Mouse (Mus musculus): ENCODE data around the gene Nrbf2. TPM values are rescaled to one million over a fixed set of nuclear protein-coding genes. Genes with fewer than 3 reads are reported as not detected.

Nrbf2 gene
- polyA plus RNA-seq, 1 experiment from 2014 or later = 38.6 TPM

GRCm38 (mm10) chr10:67311277-67311959, 26.3 kb upstream of the Nrbf2 start:
- Histone ChIP-seq H3K4me2 (no peak overlapping the region), H3K36me3 (no peaks in the 10 kb centered on the region), H3K4me1 (0 out of 2 replicates have a peak, but pooled peaks cover 3% of the 10 kb centered on the region), H3K27me3 (replicated peaks) (no peaks in the 10 kb centered on the region; the same call in 1 of the 2 replicates), H3K9me3 (replicated peaks) (no peaks in the 10 kb centered on the region), H3K9ac (replicated peaks) (no peak overlapping the region), H3K27ac (replicated peaks) (no peak overlapping the region), H3K4me3 (replicated peaks) (no peak overlapping the region)
- 28% methylated on average over 9 of the region's 9 CpGs for WGBS
- no peak for ATAC-seq (ENCODE audit: low FRiP score)

DNA sequence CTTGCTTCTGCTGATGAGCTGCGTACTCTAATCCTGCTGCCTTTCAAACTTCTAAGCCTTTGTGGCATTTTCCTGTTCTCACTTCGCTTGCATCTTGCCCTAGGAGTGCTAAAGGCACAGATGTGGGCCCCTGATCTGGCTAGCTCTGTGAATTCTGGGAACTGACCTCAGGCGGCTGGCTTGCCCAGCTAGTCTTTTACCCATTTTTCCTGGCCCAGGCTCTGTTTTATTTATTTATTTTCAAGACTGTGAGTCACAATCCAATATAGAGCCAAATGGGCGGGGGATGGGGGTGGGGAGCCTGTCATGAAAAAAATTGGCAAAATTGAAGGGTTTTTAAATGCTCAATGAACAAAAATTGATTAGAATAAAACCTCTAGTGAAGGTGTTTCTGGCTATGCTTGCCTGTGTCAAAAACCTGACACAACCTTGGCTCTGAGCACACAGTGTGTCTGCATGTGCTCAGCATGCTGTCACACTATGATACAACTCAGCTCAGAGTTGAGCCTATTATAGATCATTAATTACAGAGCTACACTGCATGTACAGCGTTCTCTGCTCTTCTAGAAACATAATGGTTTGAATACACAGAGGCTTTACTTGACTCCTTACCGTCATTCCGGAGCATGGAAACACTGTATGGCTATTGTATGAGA, 24.5 kb upstream of the Nrbf2 start:
- Histone ChIP-seq H3K27me3 (replicated peaks) (no peaks in the 10 kb centered on the region), H3K27ac (replicated peaks) (no peak overlapping the region), H3K4me1 (0 out of 2 replicates have a peak, but pooled peaks cover 3% of the 10 kb centered on the region), H3K4me2 (no peak overlapping the region), H3K4me3 (replicated peaks) (no peak overlapping the region), H3K9me3 (replicated peaks) (no peaks in the 10 kb centered on the region), H3K9ac (replicated peaks) (no peak overlapping the region), H3K36me3 (no peaks in the 10 kb centered on the region)
- 85% methylated on average over 7 of the region's 7 CpGs for WGBS
- ATAC-seq (ENCODE audit: low FRiP score) = no peak

DNA sequence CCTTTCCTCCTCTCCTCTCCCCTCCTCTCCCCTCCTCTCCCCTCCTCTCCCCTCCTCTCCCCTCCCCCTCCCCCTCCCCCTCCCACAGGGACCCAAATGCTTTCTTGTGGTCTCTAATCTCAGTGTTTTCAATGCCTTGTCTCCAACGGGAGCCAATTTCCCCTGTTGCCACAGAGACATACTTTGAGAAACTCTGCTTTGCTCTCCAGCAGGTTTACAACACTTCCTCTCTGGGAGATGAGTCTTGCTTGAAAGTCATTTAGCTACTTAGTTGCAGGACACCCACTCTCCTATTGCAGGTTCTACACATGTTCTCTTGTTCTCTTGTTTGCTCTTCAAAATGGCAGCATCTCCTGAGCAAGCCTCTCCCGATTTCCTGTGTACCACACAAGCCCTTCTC, 17.2 kb upstream of the Nrbf2 start:
- no peaks in the 10 kb centered on the region for H3K36me3 ChIP-seq
- no peak overlapping the region for H3K4me2 ChIP-seq
- no peaks in the 10 kb centered on the region for H3K27me3 ChIP-seq (replicated peaks)
- WGBS = 57% methylated on average over 2 of the region's 2 CpGs
- no peak for ATAC-seq (ENCODE audit: low FRiP score)
- H3K27ac ChIP-seq (replicated peaks) = no peak overlapping the region
- no peak overlapping the region for H3K4me3 ChIP-seq (replicated peaks)
- no peaks in the 10 kb centered on the region for H3K9me3 ChIP-seq (replicated peaks)
- H3K9ac ChIP-seq (replicated peaks) = no peak overlapping the region
- H3K4me1 ChIP-seq = peaks cover 2% of the 10 kb centered on the region; the same call in 1 of the 2 replicates

DNA sequence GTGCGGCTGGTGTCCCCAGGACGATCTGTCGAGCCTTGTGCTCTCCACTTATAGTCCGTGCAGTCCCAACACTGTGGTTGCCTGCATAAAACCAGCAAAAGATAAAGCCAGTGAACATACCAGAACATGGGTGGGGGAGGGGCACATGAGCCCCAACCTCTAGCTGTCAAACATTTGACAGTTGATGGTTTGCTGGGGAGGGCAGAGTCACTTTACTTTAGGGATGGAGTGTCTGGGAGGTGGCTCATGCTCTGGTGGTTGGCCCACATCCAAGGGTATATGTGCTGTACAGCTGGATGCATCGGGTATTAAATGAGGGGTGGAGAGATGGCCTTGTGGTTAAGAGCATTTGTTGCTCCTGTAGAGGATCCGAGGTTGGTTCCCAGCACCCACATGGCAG, 15.9 kb upstream of the Nrbf2 start:
- Histone ChIP-seq H3K4me2 (no peak overlapping the region), H3K4me3 (replicated peaks) (no peak overlapping the region)
- WGBS = 93% methylated on average over 6 of the region's 6 CpGs

DNA sequence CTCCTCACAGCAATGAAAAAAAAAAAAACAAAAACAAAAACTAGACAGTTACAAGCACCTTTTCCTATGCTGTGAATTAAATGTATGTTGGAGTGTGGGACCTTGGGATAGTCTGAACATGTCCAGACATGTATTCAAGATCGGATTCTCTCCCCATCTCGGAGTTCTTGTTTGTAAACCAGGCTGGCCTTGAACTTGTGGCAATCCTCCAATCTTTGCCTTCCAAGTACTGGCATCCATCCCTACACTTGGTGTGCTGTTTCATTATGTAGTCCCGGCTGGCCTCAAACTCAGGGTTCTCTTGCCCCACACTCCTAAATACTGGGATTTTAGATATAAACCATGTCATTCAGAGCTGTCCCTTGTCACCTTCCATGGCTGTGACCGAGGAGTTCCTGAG, 14.2 kb upstream of the Nrbf2 start:
- H3K36me3 ChIP-seq = no peaks in the 10 kb centered on the region
- H3K9me3 ChIP-seq (replicated peaks) = no peaks in the 10 kb centered on the region
- H3K27ac ChIP-seq (replicated peaks) = no peak overlapping the region
- WGBS = 82% methylated on average over 4 of the region's 4 CpGs
- peaks cover 2% of the 10 kb centered on the region; the same call in 1 of the 2 replicates for H3K4me1 ChIP-seq
- no peak for ATAC-seq (ENCODE audit: low FRiP score)
- no peak overlapping the region for H3K4me3 ChIP-seq (replicated peaks)
- H3K4me2 ChIP-seq = no peak overlapping the region
- H3K27me3 ChIP-seq (replicated peaks) = no peaks in the 10 kb centered on the region
- H3K9ac ChIP-seq (replicated peaks) = no peak overlapping the region

More for the DNA sequence above, 15.9 kb upstream of the Nrbf2 start:
- Histone ChIP-seq H3K9ac (replicated peaks) (no peak overlapping the region), H3K36me3 (no peaks in the 10 kb centered on the region), H3K27me3 (replicated peaks) (no peaks in the 10 kb centered on the region), H3K27ac (replicated peaks) (no peak overlapping the region), H3K9me3 (replicated peaks) (no peaks in the 10 kb centered on the region), H3K4me1 (peaks cover 2% of the 10 kb centered on the region; the same call in 1 of the 2 replicates)
- no peak for ATAC-seq (ENCODE audit: low FRiP score)

DNA sequence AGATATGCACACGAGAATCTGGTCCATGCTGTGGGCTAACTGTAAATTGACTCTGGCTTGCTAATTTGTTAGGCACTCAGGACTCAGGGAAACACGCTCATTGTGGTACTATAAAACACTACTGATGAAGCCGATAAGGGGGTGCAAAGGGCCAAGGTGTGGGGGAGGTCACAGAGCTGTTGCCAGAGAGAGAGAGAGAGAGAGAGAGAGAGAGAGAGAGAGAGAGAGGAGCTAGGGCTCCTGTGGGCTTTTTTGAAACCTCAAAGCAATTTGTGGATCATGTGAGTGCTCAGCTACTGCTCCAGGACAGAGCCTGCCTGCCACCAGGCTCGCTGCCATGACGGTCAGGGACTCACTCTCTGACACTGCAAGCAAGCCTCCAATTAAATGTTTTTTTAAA, 13.8 kb upstream of the Nrbf2 start:
- Histone ChIP-seq H3K27me3 (replicated peaks) (no peaks in the 10 kb centered on the region), H3K36me3 (no peaks in the 10 kb centered on the region), H3K4me3 (replicated peaks) (no peak overlapping the region), H3K9ac (replicated peaks) (no peak overlapping the region), H3K4me2 (no peak overlapping the region), H3K9me3 (replicated peaks) (no peaks in the 10 kb centered on the region), H3K4me1 (peaks cover 2% of the 10 kb centered on the region; the same call in 1 of the 2 replicates), H3K27ac (replicated peaks) (no peak overlapping the region)
- 41% methylated on average over 5 of the region's 5 CpGs for whole genome bisulfite sequencing
- no peak for ATAC-seq (ENCODE audit: low FRiP score)

DNA sequence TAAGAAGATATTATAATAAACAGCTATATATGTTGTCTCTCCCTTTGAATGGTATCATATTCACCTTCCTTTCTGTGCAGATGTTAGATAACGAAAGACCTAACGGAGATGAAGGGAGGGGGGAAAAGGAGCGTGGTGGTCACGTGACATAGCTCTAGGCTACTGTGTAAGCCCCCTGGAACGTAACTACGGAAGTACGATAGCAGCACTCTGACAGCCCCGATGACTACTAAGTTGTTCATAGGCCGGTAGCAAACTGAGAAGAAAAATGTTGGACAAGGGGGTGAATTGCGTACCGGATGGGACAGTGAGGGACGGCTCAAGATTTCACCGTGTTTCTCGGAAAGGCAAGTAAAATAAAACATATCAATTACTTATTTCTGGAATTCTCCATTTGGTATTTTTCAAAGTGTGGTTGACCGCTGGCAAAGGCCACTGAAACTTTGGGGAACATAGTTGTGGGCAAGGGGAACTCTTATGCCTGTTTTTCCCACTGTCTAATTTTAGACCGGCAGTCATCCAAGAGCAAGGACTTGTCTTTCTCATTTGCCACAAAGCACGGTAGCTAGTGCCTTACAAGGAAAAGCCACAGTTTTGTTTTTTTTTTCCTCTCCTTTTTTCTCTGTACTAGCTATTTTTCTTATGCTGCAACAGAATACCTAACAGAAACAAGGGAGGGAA, 12.2 kb upstream of the Nrbf2 start:
- Histone ChIP-seq H3K9ac (replicated peaks) (no peak overlapping the region), H3K27me3 (replicated peaks) (no peaks in the 10 kb centered on the region), H3K4me3 (replicated peaks) (no peak overlapping the region), H3K4me1 (peaks cover 2% of the 10 kb centered on the region; the same call in 1 of the 2 replicates), H3K9me3 (replicated peaks) (no peaks in the 10 kb centered on the region), H3K36me3 (no peaks in the 10 kb centered on the region), H3K4me2 (no peak overlapping the region), H3K27ac (replicated peaks) (no peak overlapping the region)
- 93% methylated on average over 17 of the region's 17 CpGs for WGBS
- no peak for ATAC-seq (ENCODE audit: low FRiP score)

- 69% methylated on average over 8 of the region's 8 CpGs for WGBS
- Histone ChIP-seq H3K9me3 (replicated peaks) (no peaks in the 10 kb centered on the region), H3K4me1 (peaks cover 2% of the 10 kb centered on the region; the same call in 1 of the 2 replicates)
Observed at GRCm38 (mm10) chr10:67296482-67297152, 11.5 kb upstream of the Nrbf2 start.

DNA sequence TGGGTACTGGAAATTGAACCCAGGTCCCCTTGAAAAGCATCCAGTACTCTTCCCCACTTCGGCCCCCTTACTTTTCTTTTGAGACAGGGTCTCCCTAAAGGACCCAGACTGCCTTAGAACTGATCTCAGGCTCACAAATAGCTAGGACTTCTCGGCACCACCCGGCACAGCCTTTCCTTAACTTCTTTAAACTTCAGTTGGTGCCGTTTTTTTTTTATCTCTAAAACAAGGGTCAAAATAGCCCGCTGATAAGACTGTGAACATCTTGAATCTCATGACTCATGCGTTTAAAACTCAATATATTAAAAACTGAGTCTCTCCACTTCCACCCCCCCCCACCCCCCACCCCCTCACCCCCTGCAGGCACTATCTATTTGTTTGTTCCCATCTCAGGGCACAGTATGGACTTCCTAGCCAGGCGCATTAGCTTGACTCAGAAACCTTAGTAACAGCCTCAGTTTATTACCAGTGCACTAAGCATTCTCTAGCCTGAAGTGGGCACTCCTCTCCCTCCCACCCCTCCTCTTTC, 10.9 kb upstream of the Nrbf2 start:
- WGBS = 76% methylated on average over 7 of the region's 7 CpGs
- H3K36me3 ChIP-seq = no peaks in the 10 kb centered on the region
- no peak overlapping the region for H3K9ac ChIP-seq (replicated peaks)
- peaks cover 2% of the 10 kb centered on the region; the same call in 1 of the 2 replicates for H3K4me1 ChIP-seq
- H3K4me3 ChIP-seq (replicated peaks) = no peak overlapping the region
- H3K9me3 ChIP-seq (replicated peaks) = no peaks in the 10 kb centered on the region
- H3K27me3 ChIP-seq (replicated peaks) = no peaks in the 10 kb centered on the region
- H3K4me2 ChIP-seq = no peak overlapping the region
- no peak for ATAC-seq (ENCODE audit: low FRiP score)
- H3K27ac ChIP-seq (replicated peaks) = no peak overlapping the region

More at GRCm38 (mm10) chr10:67296482-67297152, 11.5 kb upstream of the Nrbf2 start:
- no peak for ATAC-seq (ENCODE audit: low FRiP score)
- Histone ChIP-seq H3K4me3 (replicated peaks) (no peak overlapping the region), H3K4me2 (no peak overlapping the region), H3K27ac (replicated peaks) (no peak overlapping the region), H3K9ac (replicated peaks) (no peak overlapping the region), H3K27me3 (replicated peaks) (no peaks in the 10 kb centered on the region), H3K36me3 (no peaks in the 10 kb centered on the region)

- Histone ChIP-seq H3K27me3 (replicated peaks) (no peaks in the 10 kb centered on the region), H3K9me3 (replicated peaks) (no peaks in the 10 kb centered on the region), H3K4me3 (replicated peaks) (no peak overlapping the region), H3K27ac (replicated peaks) (no peak overlapping the region), H3K36me3 (no peaks in the 10 kb centered on the region), H3K4me2 (no peak overlapping the region), H3K4me1 (peaks cover 2% of the 10 kb centered on the region; the same call in 1 of the 2 replicates), H3K9ac (replicated peaks) (no peak overlapping the region)
- ATAC-seq (ENCODE audit: low FRiP score) = no peak
- 85% methylated on average over 5 of the region's 5 CpGs for WGBS
Observed at GRCm38 (mm10) chr10:67295331-67295730, 10.2 kb upstream of the Nrbf2 start.

GRCm38 (mm10) chr10:67291087-67291486, 6.0 kb upstream of the Nrbf2 start:
- H3K36me3 ChIP-seq = no peaks in the 10 kb centered on the region
- no peak overlapping the region for H3K27ac ChIP-seq (replicated peaks)
- 0 out of 2 replicates have a peak, but pooled peaks cover 2% of the 10 kb centered on the region for H3K4me1 ChIP-seq
- no peaks in the 10 kb centered on the region for H3K9me3 ChIP-seq (replicated peaks)
- H3K27me3 ChIP-seq (replicated peaks) = no peaks in the 10 kb centered on the region
- no peak overlapping the region for H3K4me3 ChIP-seq (replicated peaks)
- H3K9ac ChIP-seq (replicated peaks) = no peak overlapping the region
- no peak overlapping the region for H3K4me2 ChIP-seq
- WGBS = 79% methylated on average over 8 of the region's 8 CpGs
- no peak for ATAC-seq (ENCODE audit: low FRiP score)
